Mouse (Mus musculus) ES-E14 (cell line): ENCODE measurements around the gene Ociad1.

Source experiments
- CHD2 ChIP-seq: IDR thresholded peaks from 2 replicates; pipeline ENCODE4 v1.6.1; 2014; ENCODE audit warnings: mild to moderate bottlenecking, low read depth, low read length, inconsistent platforms
- HCFC1 ChIP-seq: IDR thresholded peaks from 2 replicates; pipeline ENCODE4 v1.6.1; 2012; ENCODE audit warnings: low read length, inconsistent platforms, borderline replicate concordance; ENCODE audit not compliant: insufficient read depth
- MAFK ChIP-seq: IDR thresholded peaks from 2 replicates; pipeline ENCODE4 v1.6.1; 2014; ENCODE audit warnings: mild to moderate bottlenecking, low read depth, low read length, inconsistent platforms; ENCODE audit not compliant: insufficient read depth
- ZC3H11A ChIP-seq: IDR thresholded peaks from 2 replicates; pipeline ENCODE4 v1.6.1; 2012; ENCODE audit warnings: low read depth, mild to moderate bottlenecking, inconsistent platforms, low read length, borderline replicate concordance

- no peak for TF ChIP-seq HCFC1
- no peak for TF ChIP-seq MAFK
- no peak for TF ChIP-seq ZC3H11A
- no peak for TF ChIP-seq CHD2
Measured at GRCm38 (mm10) chr5:73254660-73255059, 37.9 kb upstream of the Ociad1 start.
